ENCODE assay signal across 29 mouse cellular contexts in the genomic region with DNA sequence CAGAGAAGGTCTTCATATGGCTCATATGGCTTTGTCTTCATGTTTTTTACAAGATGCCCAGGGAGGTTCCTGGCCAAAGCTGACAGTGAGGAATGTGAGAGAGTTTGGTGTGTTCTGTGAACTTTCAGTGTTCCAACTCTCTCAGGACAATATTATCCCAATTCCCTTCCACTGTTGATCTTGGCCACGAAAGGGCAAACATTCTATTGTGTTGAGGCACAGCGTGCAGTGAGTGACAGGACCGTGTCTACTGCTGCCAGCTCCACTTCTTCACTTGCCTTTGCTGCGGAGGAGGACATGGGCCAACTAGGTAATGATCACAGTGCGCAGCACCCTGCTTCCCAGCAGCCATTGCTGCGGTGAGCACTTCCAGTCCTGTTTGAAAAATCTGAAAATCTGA.
A peak's percentile ranks its signal among the peaks of the same experiment; 100 is the strongest.
DNase-seq lines count a peak whose midpoint lies in the region; ATAC-seq and TF ChIP-seq lines count a peak whose summit lies in the region.
"Had no signal": no experiment of that assay in that cellular context is flagged by ENCODE, and none has a peak within 500 bp of the region (broad histone marks: within the 10 kb centered on the region; RNA-seq: fewer than 3 reads in every experiment).

No protein-coding gene starts in this region.

- TF ChIP-seq CTCF in hindbrain, postnatal 0 days (IDR thresholded peaks at IDR 0.05; ENCODE audit: low read depth) = no peak
- TF ChIP-seq CTCF in brain, embryonic 14.5 days (IDR thresholded peaks at IDR 0.05; ENCODE audit: borderline replicate concordance, extremely low read depth, insufficient read depth, insufficient read length) = no peak

- H3K4me1 ChIP-seq in hindbrain, embryonic 16.5 days (ENCODE audit: control insufficient read depth, insufficient read depth, low read depth, low read length) = no peaks in the 10 kb centered on the region
- no peaks in the 10 kb centered on the region for H3K4me1 ChIP-seq in hindbrain, postnatal 0 days (ENCODE audit: insufficient read depth, low read length)
- H3K4me1 ChIP-seq: embryonic facial prominence, embryonic 13.5 days; forebrain, embryonic 12.5 days; forebrain, embryonic 15.5 days; heart, embryonic 12.5 days; heart, embryonic 15.5 days; hindbrain, embryonic 10.5 days; hindbrain, embryonic 13.5 days had no signal

- DNase-seq in adrenal gland, postnatal 10 days = peak; percentile 35
- no peak for DNase-seq in adrenal gland, adult 8-10 months
- DNase-seq in hindbrain, postnatal 0 days (ENCODE audit: low spot score) = no peak
- DNase-seq in lung, postnatal 36 days = peak; percentile 22
- no peak for DNase-seq in lung, postnatal 4 days
- DNase-seq in brain, embryonic 14.5 days (ENCODE audit: low read depth) = peak; percentile 22
- no peak for DNase-seq in testis, postnatal 14 days (ENCODE audit: low spot score)
- DNase-seq: adrenal gland, postnatal 25 days; cerebellum, adult 11 months; cerebellum, adult 8-10 months; cerebellum, postnatal 36 days; embryo, embryonic 11 days; gastrocnemius, postnatal 10 days; gastrocnemius, postnatal 36 days; heart, postnatal 36 days; kidney, adult 2 months had no signal

- H3K9ac ChIP-seq in hindbrain, embryonic 16.5 days (ENCODE audit: low read depth, low read length) = no peak overlapping the region
- no peak overlapping the region for H3K9ac ChIP-seq in hindbrain, postnatal 0 days (replicated peaks; ENCODE audit: low read length)
- H3K9ac ChIP-seq: embryonic facial prominence, embryonic 13.5 days; forebrain, embryonic 12.5 days; forebrain, embryonic 15.5 days; heart, embryonic 12.5 days; heart, embryonic 15.5 days; hindbrain, embryonic 13.5 days had no signal

- H3K4me3 ChIP-seq in hindbrain, embryonic 16.5 days (ENCODE audit: low read length) = no peak overlapping the region
- H3K4me3 ChIP-seq in hindbrain, postnatal 0 days (ENCODE audit: low read length) = no peak overlapping the region
- H3K4me3 ChIP-seq: embryonic facial prominence, embryonic 10.5 days; embryonic facial prominence, embryonic 13.5 days; erythroblast, embryonic 14.5 days; forebrain, embryonic 12.5 days; forebrain, embryonic 15.5 days; heart, embryonic 12.5 days; heart, embryonic 15.5 days; hindbrain, embryonic 10.5 days; hindbrain, embryonic 13.5 days had no signal

- H3K9me3 ChIP-seq in hindbrain, embryonic 16.5 days (ENCODE audit: control insufficient read depth, low read length) = no peaks in the 10 kb centered on the region
- no peaks in the 10 kb centered on the region for H3K9me3 ChIP-seq in hindbrain, postnatal 0 days (ENCODE audit: low read length)
- H3K9me3 ChIP-seq: embryonic facial prominence, embryonic 10.5 days; embryonic facial prominence, embryonic 13.5 days; forebrain, embryonic 12.5 days; forebrain, embryonic 15.5 days; heart, embryonic 12.5 days; heart, embryonic 15.5 days; hindbrain, embryonic 10.5 days; hindbrain, embryonic 13.5 days had no signal

- no peak overlapping the region for H3K4me2 ChIP-seq in hindbrain, embryonic 16.5 days (ENCODE audit: low read length)
- H3K4me2 ChIP-seq in hindbrain, postnatal 0 days (ENCODE audit: low read depth, low read length) = no peak overlapping the region
- H3K4me2 ChIP-seq: embryonic facial prominence, embryonic 13.5 days; forebrain, embryonic 12.5 days; forebrain, embryonic 15.5 days; heart, embryonic 12.5 days; heart, embryonic 15.5 days; hindbrain, embryonic 13.5 days had no signal

- no peaks in the 10 kb centered on the region for H3K36me3 ChIP-seq in hindbrain, embryonic 16.5 days (ENCODE audit: control insufficient read depth, insufficient read depth, low read length)
- H3K36me3 ChIP-seq in hindbrain, postnatal 0 days (ENCODE audit: insufficient read depth, low read length) = no peaks in the 10 kb centered on the region
- H3K36me3 ChIP-seq: embryonic facial prominence, embryonic 10.5 days; embryonic facial prominence, embryonic 13.5 days; forebrain, embryonic 12.5 days; forebrain, embryonic 15.5 days; heart, embryonic 12.5 days; heart, embryonic 15.5 days; hindbrain, embryonic 10.5 days; hindbrain, embryonic 13.5 days had no signal

- no peak for TF ChIP-seq POLR2A in brain, embryonic 14.5 days (IDR thresholded peaks at IDR 0.05; ENCODE audit: borderline replicate concordance, extremely low read depth, insufficient read depth, insufficient read length, poor library complexity, severe bottlenecking)

- 70% methylated on average over 6 of the region's 6 CpGs for WGBS in hindbrain, embryonic 16.5 days
- WGBS in hindbrain, postnatal 0 days = 70% methylated on average over 6 of the region's 6 CpGs

- H3K27ac ChIP-seq in hindbrain, embryonic 16.5 days (ENCODE audit: low read depth, low read length) = no peak overlapping the region
- no peak overlapping the region for H3K27ac ChIP-seq in hindbrain, postnatal 0 days
- H3K27ac ChIP-seq: embryonic facial prominence, embryonic 10.5 days; embryonic facial prominence, embryonic 13.5 days; forebrain, embryonic 12.5 days; forebrain, embryonic 15.5 days; heart, embryonic 15.5 days; hindbrain, embryonic 10.5 days; hindbrain, embryonic 13.5 days had no signal

- 0 out of 2 replicates have a peak, but pooled peaks have one; percentile 34 for ATAC-seq in hindbrain, embryonic 16.5 days
- no peak for ATAC-seq in hindbrain, postnatal 0 days
- ATAC-seq: activated CD4-positive, CD25-positive, alpha-beta regulatory T cell, adult 4 months; CD4-positive, CD25-positive, alpha-beta regulatory T cell, adult 4 months; forebrain, embryonic 15.5 days; intestine, postnatal 0 days had no signal

- H3K27me3 ChIP-seq in hindbrain, embryonic 16.5 days (replicated peaks; ENCODE audit: control insufficient read depth, insufficient read depth, low read length) = no peaks in the 10 kb centered on the region
- no peaks in the 10 kb centered on the region for H3K27me3 ChIP-seq in hindbrain, postnatal 0 days (ENCODE audit: insufficient read depth, low read length)
- H3K27me3 ChIP-seq: embryonic facial prominence, embryonic 13.5 days; forebrain, embryonic 12.5 days; forebrain, embryonic 15.5 days; heart, embryonic 12.5 days; heart, embryonic 15.5 days; hindbrain, embryonic 13.5 days had no signal

Comparison
In these comparisons a context has a peak if more than half of its experiments do, and no peak if none do; other contexts are left out.
1. DNase-seq: peak in adrenal gland, postnatal 10 days (single experiment), lung, postnatal 36 days (single experiment) and brain, embryonic 14.5 days (single experiment); none in adrenal gland, adult 8-10 months (single experiment), hindbrain, postnatal 0 days (single experiment), lung, postnatal 4 days (0 of 2) and testis, postnatal 14 days (single experiment).